Mouse (Mus musculus) midbrain, embryonic 13.5 days (tissue): Measurements from ENCODE around the gene Ces1h. TPM values are rescaled to one million over a fixed set of nuclear protein-coding genes. Genes with fewer than 3 reads are reported as not detected.

Source experiments
- ATAC-seq: fragments of 200-750 bp; cut with Nextera tagmentation; 2 replicates; pipeline ENCODE4 v1.8.0; 2017; ENCODE audit warnings: mild to moderate bottlenecking, moderate TSS enrichment, moderate library complexity
- H3K27ac ChIP-seq: fragments of 300-500 bp; sonication (generic); 2 replicates; pipeline ENCODE4 v1.5.1; 2015; ENCODE audit warnings: inconsistent platforms, mild to moderate bottlenecking, moderate library complexity
- H3K27me3 ChIP-seq: fragments of 300-500 bp; sonication (generic); 2 replicates; pipeline ENCODE4 v1.6.1; 2015; ENCODE audit warnings: mild to moderate bottlenecking, inconsistent platforms
- H3K36me3 ChIP-seq: fragments of 300-500 bp; sonication (generic); 2 replicates; pipeline ENCODE4 v1.6.1; 2015; ENCODE audit warnings: mild to moderate bottlenecking, inconsistent platforms
- H3K4me1 ChIP-seq: fragments of 300-500 bp; sonication (generic); replicated peaks from 2 replicates; pipeline ENCODE4 v1.6.1; 2015; ENCODE audit warnings: inconsistent platforms
- H3K4me2 ChIP-seq: fragments of 300-500 bp; sonication (generic); replicated peaks from 2 replicates; pipeline ENCODE4 v1.6.1; 2015; ENCODE audit warnings: moderate library complexity, mild to moderate bottlenecking, inconsistent platforms
- H3K4me3 ChIP-seq: fragments of 300-500 bp; sonication (generic); replicated peaks from 2 replicates; pipeline ENCODE4 v1.5.1; 2015; ENCODE audit warnings: mild to moderate bottlenecking, inconsistent platforms
- H3K9ac ChIP-seq: fragments of 300-500 bp; sonication (generic); replicated peaks from 2 replicates; pipeline ENCODE4 v1.6.1; 2015; ENCODE audit warnings: mild to moderate bottlenecking, inconsistent platforms
- H3K9me3 ChIP-seq: fragments of 300-500 bp; sonication (generic); 2 replicates; pipeline ENCODE4 v1.6.1; 2016; ENCODE audit warnings: mild to moderate bottlenecking, inconsistent platforms
- WGBS: fragments of 180-500 bp; shearing (Covaris S2); methylation state at CpG from one replicate; pipeline ENCODE4 v1.1.7; 2015; 5-methylcytosine and 5-hydroxymethylcytosine counted together
- polyA plus RNA-seq: library from polyadenylated mRNA; unstranded; fragments of >200 nt; fragmentation: Nextera tagmentation; extraction: Ambion mirVana; gene quantifications from 2 replicates; pipeline ENCODE4 v1.2.1, GENCODE M21; 2015

Ces1h gene
- polyA plus RNA-seq, 1 experiment from 2014 or later, result not detected

DNA sequence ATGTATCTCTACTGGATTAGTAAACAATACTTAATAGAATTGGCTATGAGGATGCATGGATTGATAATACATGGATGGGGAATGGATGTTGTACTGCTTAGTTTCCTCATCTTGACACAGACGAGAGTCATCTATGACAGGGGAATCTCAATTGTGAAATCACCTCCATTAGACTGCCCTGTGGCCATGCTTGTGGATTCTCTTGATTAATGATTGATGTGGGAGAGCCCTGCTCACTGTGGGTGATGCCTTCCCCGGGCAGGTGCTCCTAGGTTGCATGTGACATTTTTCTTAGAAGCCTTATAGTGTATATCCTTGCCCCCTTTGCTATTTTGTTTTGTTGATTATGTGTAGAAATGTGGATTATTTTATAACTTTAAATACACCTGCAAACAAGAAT lies 54.4 kb downstream of the Ces1h start:
- H3K9me3 ChIP-seq, result no peaks in the 10 kb centered on the region
- no peak overlapping the region for H3K4me2 ChIP-seq
- H3K4me3 ChIP-seq, result no peak overlapping the region
- no peak overlapping the region for H3K9ac ChIP-seq
- no peaks in the 10 kb centered on the region for H3K27me3 ChIP-seq
- no peaks in the 10 kb centered on the region for H3K36me3 ChIP-seq
- no peaks in the 10 kb centered on the region for H3K4me1 ChIP-seq
- no peak overlapping the region for H3K27ac ChIP-seq
- 84% methylated on average over 2 of the region's 2 CpGs for WGBS
- no peak for ATAC-seq

DNA sequence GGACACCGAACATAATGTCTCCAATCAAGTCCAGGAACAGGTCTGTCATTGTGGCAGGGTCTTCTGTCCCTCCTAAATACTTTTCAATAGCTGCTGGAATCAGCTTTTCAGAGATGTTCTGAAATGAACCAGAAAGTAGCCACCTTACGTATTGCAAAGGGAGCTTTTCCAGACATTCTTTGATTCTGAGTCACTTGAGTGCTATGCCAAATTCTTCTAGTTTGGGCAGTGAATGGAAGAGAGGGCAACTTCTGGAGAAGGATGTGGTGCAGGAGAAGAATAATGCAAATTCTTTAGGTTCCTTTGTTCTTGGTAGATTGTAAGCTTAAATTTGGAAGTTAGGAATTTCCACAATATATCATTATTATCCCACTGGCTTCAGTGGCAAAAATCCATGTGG lies 62.5 kb downstream of the Ces1h start:
- Histone ChIP-seq H3K4me3 (no peak overlapping the region), H3K27me3 (no peaks in the 10 kb centered on the region), H3K4me2 (no peak overlapping the region), H3K9me3 (no peaks in the 10 kb centered on the region), H3K27ac (no peak overlapping the region), H3K36me3 (no peaks in the 10 kb centered on the region), H3K9ac (no peak overlapping the region), H3K4me1 (no peaks in the 10 kb centered on the region)
- no peak for ATAC-seq
- WGBS, result 93% methylated on average over 2 of the region's 2 CpGs

DNA sequence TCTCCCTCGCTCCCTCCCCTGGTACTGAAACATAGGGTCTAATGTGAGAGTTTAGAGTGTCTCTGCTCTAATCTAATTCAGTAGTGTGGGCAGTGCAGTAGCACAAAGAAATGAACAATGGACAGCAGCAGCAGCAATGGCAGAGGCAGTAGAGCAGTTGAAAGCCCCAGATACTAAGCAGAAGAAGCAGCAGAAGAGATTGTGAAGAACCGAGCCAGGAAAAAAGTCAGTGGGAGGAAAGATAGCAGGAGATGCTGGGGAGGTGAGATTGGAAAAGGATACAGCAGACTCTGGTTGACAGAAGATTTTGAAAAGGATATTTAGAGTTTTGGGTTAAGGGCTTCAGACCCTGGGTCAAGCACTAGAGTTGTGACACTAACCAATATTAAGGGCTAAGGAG lies 64.0 kb downstream of the Ces1h start:
- Histone ChIP-seq H3K4me2 (no peak overlapping the region), H3K27me3 (no peaks in the 10 kb centered on the region), H3K36me3 (no peaks in the 10 kb centered on the region), H3K27ac (no peak overlapping the region), H3K9me3 (no peaks in the 10 kb centered on the region), H3K4me1 (no peaks in the 10 kb centered on the region), H3K4me3 (no peak overlapping the region), H3K9ac (no peak overlapping the region)
- 83% methylated on average over 2 of the region's 2 CpGs for WGBS
- no peak for ATAC-seq

Other genes starting within 250 kb of the Ces1h start
- not detected in 2 replicates for gene Ces1c, start 248.4 kb downstream of the Ces1h start, polyA plus RNA-seq
- gene Ces1d, start 181.9 kb downstream of the Ces1h start, polyA plus RNA-seq, result 0.19 and 0.34 TPM in 2 replicates
- gene Ces1e, start 150.1 kb downstream of the Ces1h start, polyA plus RNA-seq, result not detected in 2 replicates
- not detected in 2 replicates for gene Ces1f, start 100.0 kb downstream of the Ces1h start, polyA plus RNA-seq
- gene Ces1g, start 42.4 kb downstream of the Ces1h start, polyA plus RNA-seq, result not detected in 2 replicates
- 0.28 and 0.46 TPM in 2 replicates for gene Ces5a, start 156.1 kb upstream of the Ces1h start, polyA plus RNA-seq